Mouse (Mus musculus): ENCODE measurements around the gene Jph3.

Jph3 gene

GRCm38 (mm10) chr8:121730170-121730569 is 747 bp downstream of the Jph3 start:
- DNase-seq (ENCODE audit: low spot score), result peak; percentile 74

GRCm38 (mm10) chr8:121730646-121731045 is 1.2 kb downstream of the Jph3 start:
- DNase-seq (ENCODE audit: low spot score), result peak; percentile 45

GRCm38 (mm10) chr8:121731060-121731459 is 1.6 kb downstream of the Jph3 start:
- DNase-seq (ENCODE audit: low spot score), result no peak

- DNase-seq (ENCODE audit: low spot score), result peak; percentile 91
Observed at GRCm38 (mm10) chr8:121731471-121732333, 2.3 kb downstream of the Jph3 start.

- no peak for DNase-seq (ENCODE audit: low spot score)
Observed at GRCm38 (mm10) chr8:121732334-121732665, 2.9 kb downstream of the Jph3 start.

GRCm38 (mm10) chr8:121734262-121734661 is 4.8 kb downstream of the Jph3 start:
- DNase-seq (ENCODE audit: low spot score), result no peak

- peak; percentile 36 for DNase-seq (ENCODE audit: low spot score)
Observed at GRCm38 (mm10) chr8:121736236-121736635, 6.8 kb downstream of the Jph3 start.

GRCm38 (mm10) chr8:121740721-121741120 is 11.3 kb downstream of the Jph3 start:
- DNase-seq (ENCODE audit: low spot score), result no peak

- no peak for DNase-seq (ENCODE audit: low spot score)
Observed at GRCm38 (mm10) chr8:121749501-121749900, 20.1 kb downstream of the Jph3 start.

- no peak for DNase-seq (ENCODE audit: low spot score)
Observed at GRCm38 (mm10) chr8:121750512-121750911, 21.1 kb downstream of the Jph3 start.

- peak; percentile 89 for DNase-seq (ENCODE audit: low spot score)
Observed at GRCm38 (mm10) chr8:121751407-121751806, 22.0 kb downstream of the Jph3 start.

- DNase-seq (ENCODE audit: low spot score), result no peak
Observed at GRCm38 (mm10) chr8:121758470-121758869, 29.0 kb downstream of the Jph3 start.

- DNase-seq (ENCODE audit: low spot score), result peak; percentile 64
Observed at GRCm38 (mm10) chr8:121760484-121760883, 31.1 kb downstream of the Jph3 start.

GRCm38 (mm10) chr8:121761480-121761879 is 32.1 kb downstream of the Jph3 start:
- DNase-seq (ENCODE audit: low spot score), result no peak

- DNase-seq (ENCODE audit: low spot score), result peak; percentile 64
Observed at GRCm38 (mm10) chr8:121762999-121763699, 33.7 kb downstream of the Jph3 start.

GRCm38 (mm10) chr8:121763700-121764013 is 34.2 kb downstream of the Jph3 start:
- no peak for DNase-seq (ENCODE audit: low spot score)

GRCm38 (mm10) chr8:121765594-121766138 is 36.2 kb downstream of the Jph3 start:
- no peak for DNase-seq (ENCODE audit: low spot score)

GRCm38 (mm10) chr8:121769095-121769494 is 39.7 kb downstream of the Jph3 start:
- DNase-seq (ENCODE audit: low spot score), result peak; percentile 55

GRCm38 (mm10) chr8:121769621-121770020 is 40.2 kb downstream of the Jph3 start:
- DNase-seq (ENCODE audit: low spot score), result peak; percentile 58

GRCm38 (mm10) chr8:121770845-121771752 is 41.7 kb downstream of the Jph3 start:
- DNase-seq (ENCODE audit: low spot score), result peak; percentile 38

GRCm38 (mm10) chr8:121773876-121774275 is 44.5 kb downstream of the Jph3 start:
- DNase-seq (ENCODE audit: low spot score), result no peak

GRCm38 (mm10) chr8:121782493-121782892 is 53.1 kb downstream of the Jph3 start:
- DNase-seq (ENCODE audit: low spot score), result peak; percentile 42
